ENCODE assay signal across 28 mouse cellular contexts in the genomic region with DNA sequence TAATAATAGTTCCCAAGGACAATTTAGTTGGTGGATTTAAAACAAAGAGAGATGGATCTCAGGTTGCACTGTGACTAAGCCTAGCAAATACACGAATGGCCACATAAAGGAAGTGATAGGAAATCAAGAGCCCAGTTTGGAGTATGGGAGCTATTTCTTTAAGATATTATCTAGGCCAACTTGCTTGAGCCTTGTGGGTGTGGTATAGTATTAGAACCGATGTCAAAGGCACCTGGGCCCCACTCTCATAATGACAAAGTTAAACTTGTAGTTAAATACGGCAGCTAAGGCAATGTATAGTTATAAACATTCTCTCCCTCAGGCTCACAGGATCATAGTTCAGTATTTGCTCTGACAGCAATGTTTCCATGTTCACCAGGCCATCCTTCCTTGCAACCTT.
DNase-seq lines count a peak whose midpoint lies in the region; ATAC-seq and TF ChIP-seq lines count a peak whose summit lies in the region.
"Had no signal": no experiment of that assay in that cellular context is flagged by ENCODE, and none has a peak within 500 bp of the region (broad histone marks: within the 10 kb centered on the region; RNA-seq: fewer than 3 reads in every experiment).

No protein-coding gene starts in this region.

- H3K4me3 ChIP-seq in gastrocnemius, adult 2 months, result no peak overlapping the region
- H3K4me3 ChIP-seq in intestine, embryonic 15.5 days (replicated peaks), result no peak overlapping the region
- H3K4me3 ChIP-seq in intestine, postnatal 0 days (ENCODE audit: low read depth, low read length), result no peak overlapping the region
- no peak overlapping the region for H3K4me3 ChIP-seq in lung, embryonic 16.5 days (ENCODE audit: low read length)
- H3K4me3 ChIP-seq in intestine, embryonic 16.5 days (ENCODE audit: low read length), result no peak overlapping the region
- H3K4me3 ChIP-seq: embryonic facial prominence, embryonic 13.5 days; embryonic facial prominence, embryonic 15.5 days; erythroblast, embryonic 14.5 days; forebrain, embryonic 10.5 days; forebrain, embryonic 12.5 days had no signal

- no peaks in the 10 kb centered on the region for H3K4me1 ChIP-seq in intestine, embryonic 15.5 days (replicated peaks)
- H3K4me1 ChIP-seq in intestine, postnatal 0 days (replicated peaks; ENCODE audit: control insufficient read depth, insufficient read depth, low read length), result no peaks in the 10 kb centered on the region
- peaks cover 5% of the 10 kb centered on the region for H3K4me1 ChIP-seq in lung, embryonic 16.5 days (replicated peaks; ENCODE audit: control insufficient read depth, insufficient read depth, low read length)
- peaks cover 3% of the 10 kb centered on the region; the same call in 1 of the 2 replicates for H3K4me1 ChIP-seq in intestine, embryonic 16.5 days (ENCODE audit: control insufficient read depth, insufficient read depth, low read length)
- H3K4me1 ChIP-seq: embryonic facial prominence, embryonic 13.5 days; forebrain, embryonic 10.5 days; forebrain, embryonic 12.5 days had no signal

- H3K36me3 ChIP-seq in intestine, embryonic 15.5 days, result no peaks in the 10 kb centered on the region
- H3K36me3 ChIP-seq in intestine, postnatal 0 days (ENCODE audit: control insufficient read depth, insufficient read depth), result no peaks in the 10 kb centered on the region
- H3K36me3 ChIP-seq in lung, embryonic 16.5 days (ENCODE audit: control insufficient read depth, insufficient read depth, low read length), result no peaks in the 10 kb centered on the region
- no peaks in the 10 kb centered on the region for H3K36me3 ChIP-seq in intestine, embryonic 16.5 days (ENCODE audit: control insufficient read depth, insufficient read depth, low read length)
- H3K36me3 ChIP-seq: embryonic facial prominence, embryonic 13.5 days; embryonic facial prominence, embryonic 15.5 days; forebrain, embryonic 10.5 days; forebrain, embryonic 12.5 days; G1E had no signal

- TF ChIP-seq CTCF in gastrocnemius, adult 2 months (IDR thresholded peaks at IDR 0.05), result no peak
- no peak for TF ChIP-seq CTCF in intestine, postnatal 0 days (IDR thresholded peaks at IDR 0.05; ENCODE audit: low read depth)

- intact Hi-C loops in gastrocnemius, adult 2 months (cut with DNase I), result loop anchor here (10.0 kb wide), 2 partner anchors 258 to 318 kb away; partner anchors contain the start of gene Acvr2a
- intact Hi-C loops in gastrocnemius, postnatal 14 days (cut with DNase I; ENCODE audit: low total_unique reads), result no loop called here

- no peak overlapping the region for H3K4me2 ChIP-seq in intestine, embryonic 15.5 days (replicated peaks)
- no peak overlapping the region for H3K4me2 ChIP-seq in intestine, postnatal 0 days (replicated peaks; ENCODE audit: low read depth)
- no peak overlapping the region for H3K4me2 ChIP-seq in lung, embryonic 16.5 days (ENCODE audit: low read depth, low read length)
- no peak overlapping the region for H3K4me2 ChIP-seq in intestine, embryonic 16.5 days (ENCODE audit: low read depth, low read length)
- H3K4me2 ChIP-seq: embryonic facial prominence, embryonic 13.5 days; embryonic facial prominence, embryonic 15.5 days; forebrain, embryonic 12.5 days had no signal

- ATAC-seq in intestine, embryonic 15.5 days, result peak; percentile 59
- ATAC-seq in intestine, postnatal 0 days, result no peak
- ATAC-seq in lung, embryonic 16.5 days (ENCODE audit: low read depth), result no peak
- peak; percentile 82 for ATAC-seq in intestine, embryonic 16.5 days
- ATAC-seq: activated CD4-positive, CD25-positive, alpha-beta regulatory T cell, adult 4 months; CD4-positive, CD25-positive, alpha-beta regulatory T cell, adult 4 months; forebrain, embryonic 14.5 days; forebrain, embryonic 16.5 days; Patski had no signal

- no peak for DNase-seq in gastrocnemius, adult 2 months
- DNase-seq in gastrocnemius, postnatal 14 days, result no peak
- no peak for DNase-seq in lung, adult 18-20 months
- no peak for DNase-seq in cerebellum, adult 9-11 months
- DNase-seq: adrenal gland, postnatal 10 days; adrenal gland, postnatal 25 days; cerebellum, adult 11-12 months; cerebellum, adult 2 months; cerebellum, adult 9-10 months; cerebellum, postnatal 14 days; cerebellum, postnatal 36 days; embryo, embryonic 11 days had no signal

- H3K27ac ChIP-seq in gastrocnemius, adult 2 months, result peak overlapping the region; percentile 78
- no peak overlapping the region for H3K27ac ChIP-seq in intestine, embryonic 15.5 days
- H3K27ac ChIP-seq in intestine, postnatal 0 days (ENCODE audit: low read depth, low read length), result no peak overlapping the region
- H3K27ac ChIP-seq in lung, embryonic 16.5 days (ENCODE audit: low read length), result peak overlapping the region; percentile 14; the same call in 1 of the 2 replicates
- H3K27ac ChIP-seq in intestine, embryonic 16.5 days (ENCODE audit: low read length), result no peak overlapping the region
- H3K27ac ChIP-seq: embryonic facial prominence, embryonic 13.5 days; embryonic facial prominence, embryonic 15.5 days; forebrain, embryonic 10.5 days; forebrain, embryonic 12.5 days had no signal

- H3K9me3 ChIP-seq in intestine, embryonic 15.5 days, result no peaks in the 10 kb centered on the region
- H3K9me3 ChIP-seq in intestine, postnatal 0 days (ENCODE audit: control insufficient read depth), result no peaks in the 10 kb centered on the region
- no peaks in the 10 kb centered on the region for H3K9me3 ChIP-seq in lung, embryonic 16.5 days (ENCODE audit: control insufficient read depth, low read length)
- H3K9me3 ChIP-seq in intestine, embryonic 16.5 days (ENCODE audit: control insufficient read depth, low read length), result no peaks in the 10 kb centered on the region
- H3K9me3 ChIP-seq: embryonic facial prominence, embryonic 13.5 days; embryonic facial prominence, embryonic 15.5 days; forebrain, embryonic 10.5 days; forebrain, embryonic 12.5 days; G1E had no signal

- H3K9ac ChIP-seq in intestine, embryonic 15.5 days, result no peak overlapping the region
- no peak overlapping the region for H3K9ac ChIP-seq in intestine, postnatal 0 days (ENCODE audit: low read depth, low read length)
- H3K9ac ChIP-seq in lung, embryonic 16.5 days (ENCODE audit: low read length), result no peak overlapping the region
- no peak overlapping the region for H3K9ac ChIP-seq in intestine, embryonic 16.5 days (ENCODE audit: low read depth, low read length)
- H3K9ac ChIP-seq: embryonic facial prominence, embryonic 13.5 days; embryonic facial prominence, embryonic 15.5 days; forebrain, embryonic 12.5 days had no signal

- 44% methylated on average over 3 of the region's 3 CpGs for WGBS in intestine, embryonic 15.5 days
- WGBS in intestine, postnatal 0 days, result 18% methylated on average over 3 of the region's 3 CpGs
- WGBS in lung, embryonic 16.5 days, result 51% methylated on average over 3 of the region's 3 CpGs
- 34% methylated on average over 3 of the region's 3 CpGs for WGBS in intestine, embryonic 16.5 days

- H3K27me3 ChIP-seq in intestine, embryonic 15.5 days (replicated peaks), result no peaks in the 10 kb centered on the region
- no peaks in the 10 kb centered on the region for H3K27me3 ChIP-seq in intestine, postnatal 0 days (replicated peaks; ENCODE audit: control insufficient read depth, insufficient read depth, low read length)
- H3K27me3 ChIP-seq in lung, embryonic 16.5 days (ENCODE audit: control insufficient read depth, insufficient read depth, low read depth, low read length), result no peaks in the 10 kb centered on the region
- H3K27me3 ChIP-seq in intestine, embryonic 16.5 days (replicated peaks; ENCODE audit: control insufficient read depth, insufficient read depth, low read length), result no peaks in the 10 kb centered on the region
- H3K27me3 ChIP-seq: CH12.LX; embryonic facial prominence, embryonic 13.5 days; embryonic facial prominence, embryonic 15.5 days; forebrain, embryonic 12.5 days; Patski had no signal

Comparison
In these comparisons a context has a peak if more than half of its experiments do, and no peak if none do; other contexts are left out.
1. ATAC-seq: peak in intestine, embryonic 15.5 days (single experiment) and intestine, embryonic 16.5 days (single experiment); none in intestine, postnatal 0 days (single experiment) and lung, embryonic 16.5 days (single experiment).
2. H3K27ac ChIP-seq: peak in gastrocnemius, adult 2 months (single experiment) and lung, embryonic 16.5 days (single experiment); none in intestine, embryonic 15.5 days (single experiment), intestine, postnatal 0 days (single experiment) and intestine, embryonic 16.5 days (single experiment).